Mouse (Mus musculus): ENCODE results near the gene Mcts1.

GRCm38 (mm10) chrX:38589827-38590226 lies 10.6 kb upstream of the Mcts1 start:
- TF ChIP-seq CTCF (IDR thresholded peaks at IDR 0.05; ENCODE audit: insufficient read depth, low read length) (no peak), POLR2A (IDR thresholded peaks at IDR 0.05; ENCODE audit: borderline replicate concordance, extremely low read depth, low read depth, low read length) (no peak)

Measured in lung, adult 2 months (tissue).